Mouse (Mus musculus) fibroblast of lung, adult 2 months (primary cell): ENCODE data around the gene Fam83d.

Source experiments
- DNase-seq: peaks from one replicate; pipeline ENCODE4 v3.0.0-alpha.2; 2011; ENCODE audit warnings: low read depth

Gene Fam83d

DNA sequence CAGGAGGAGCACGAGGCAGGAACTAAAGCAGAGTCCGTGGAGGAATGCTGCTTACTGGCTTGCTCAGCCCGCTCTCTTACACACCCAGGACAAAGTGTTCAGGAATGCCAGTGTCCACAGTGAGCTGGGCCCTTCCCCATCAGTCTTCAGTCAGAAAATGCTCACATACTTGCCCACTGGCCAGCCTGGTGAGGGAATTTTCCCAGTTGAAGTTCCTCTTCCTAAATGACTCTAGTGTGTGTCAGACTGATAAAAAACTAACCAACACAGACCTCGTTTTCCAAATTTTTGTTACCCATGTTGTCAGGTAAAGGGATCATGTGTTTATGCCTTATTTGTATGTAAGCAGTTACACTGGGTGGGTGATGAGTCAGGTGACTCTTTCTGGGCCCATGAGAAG is 48.3 kb downstream of the Fam83d start:
- DNase-seq = no peak

DNA sequence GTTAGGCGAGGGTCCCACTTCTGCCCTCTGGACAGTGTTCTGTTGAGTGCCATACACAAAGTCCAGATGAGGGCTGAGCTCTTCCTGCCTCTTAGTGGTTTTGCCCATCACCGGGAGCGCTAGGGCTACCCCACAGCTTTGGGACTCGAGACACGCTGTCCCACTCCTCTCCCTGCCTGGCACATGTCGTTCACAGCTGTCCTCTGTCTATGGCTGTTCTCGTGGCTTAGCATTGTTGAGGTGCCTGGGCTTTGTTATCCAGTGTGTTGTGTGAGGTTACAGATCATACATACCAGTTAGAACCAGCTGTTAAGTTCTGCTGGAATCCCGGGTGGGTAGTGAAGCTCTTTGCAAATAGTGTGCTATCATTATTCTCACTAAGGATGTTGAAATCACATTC is 49.8 kb downstream of the Fam83d start:
- DNase-seq = no peak

- no peak for DNase-seq
Observed at GRCm38 (mm10) chr2:158828124-158828523, 60.2 kb downstream of the Fam83d start.

DNA sequence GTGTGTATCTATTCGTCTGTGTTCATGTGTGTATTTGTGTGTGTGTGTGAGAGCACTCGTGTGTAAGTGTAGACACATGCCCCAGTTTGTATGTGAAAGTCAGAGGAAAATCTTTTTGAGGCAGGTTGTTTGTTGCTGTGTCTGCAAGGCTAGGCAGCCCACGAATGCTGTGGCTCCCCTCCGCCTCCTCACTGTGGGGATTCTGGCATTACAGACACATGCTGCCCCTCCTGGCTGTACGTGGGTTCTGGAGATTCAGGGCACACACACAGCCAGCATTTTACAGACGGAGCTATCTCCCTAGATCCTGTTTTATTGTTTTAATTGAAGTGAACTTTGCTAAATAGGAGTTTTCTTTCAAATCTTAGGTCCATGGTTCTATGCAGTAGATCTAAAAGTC is 61.9 kb downstream of the Fam83d start:
- no peak for DNase-seq

- DNase-seq = no peak
Observed at GRCm38 (mm10) chr2:158833221-158833620, 65.3 kb downstream of the Fam83d start.

- DNase-seq = no peak
Observed at GRCm38 (mm10) chr2:158833645-158834044, 65.8 kb downstream of the Fam83d start.
